Mouse (Mus musculus) forebrain, embryonic 10.5 days (tissue): ENCODE results near the gene Ror1. TPM values are rescaled to one million over a fixed set of nuclear protein-coding genes. Genes with fewer than 3 reads are reported as not detected.

Experiments
- polyA plus RNA-seq: library from polyadenylated mRNA; unstranded; fragments of >200 nt; fragmentation: Nextera tagmentation; extraction: Ambion mirVana; gene quantifications from 2 replicates; pipeline ENCODE4 v1.2.1, GENCODE M21; 2016

Ror1 gene
- polyA plus RNA-seq, 1 experiment from 2014 or later: 7.0 TPM

Other genes starting within 250 kb of the Ror1 start
- 81.5 and 83.5 TPM in 2 replicates for gene Pgm1, start 166.4 kb upstream of the Ror1 start, polyA plus RNA-seq
- 58.2 and 60.0 TPM in 2 replicates for gene Itgb3bp, start 166.0 kb upstream of the Ror1 start, polyA plus RNA-seq